Mouse (Mus musculus) intestine, postnatal 0 days (tissue): ENCODE results near the gene Jmjd7. TPM values are rescaled to one million over a fixed set of nuclear protein-coding genes. Genes with fewer than 3 reads are reported as not detected.

Source experiments
- ATAC-seq: fragments of 200-750 bp; cut with Nextera tagmentation; 2 replicates; pipeline ENCODE4 v1.8.0; 2017; ENCODE audit warnings: mild to moderate bottlenecking, moderate TSS enrichment, moderate library complexity
- H3K27ac ChIP-seq: fragments of 300-500 bp; sonication (generic); 2 replicates; pipeline ENCODE4 v1.5.1; 2014; ENCODE audit warnings: mild to moderate bottlenecking, low read depth, low read length, moderate library complexity
- H3K27me3 ChIP-seq: fragments of 300-500 bp; sonication (generic); replicated peaks from 2 replicates; pipeline ENCODE4 v1.6.1; 2014; ENCODE audit warnings: low read length, mixed read lengths; ENCODE audit not compliant: control insufficient read depth, insufficient read depth
- H3K36me3 ChIP-seq: fragments of 300-500 bp; sonication (generic); 2 replicates; pipeline ENCODE4 v1.6.1; 2014; ENCODE audit warnings: mild to moderate bottlenecking, moderate library complexity; ENCODE audit not compliant: control insufficient read depth, insufficient read depth
- H3K4me1 ChIP-seq: fragments of 300-500 bp; sonication (generic); replicated peaks from 2 replicates; pipeline ENCODE4 v1.6.1; 2014; ENCODE audit warnings: antibody characterized with exemption, low read length, mixed read lengths; ENCODE audit not compliant: control insufficient read depth, insufficient read depth
- H3K4me2 ChIP-seq: fragments of 300-500 bp; sonication (generic); replicated peaks from 2 replicates; pipeline ENCODE4 v1.6.1; 2014; ENCODE audit warnings: low read depth, mild to moderate bottlenecking, moderate library complexity
- H3K4me3 ChIP-seq: fragments of 300-500 bp; sonication (generic); 2 replicates; pipeline ENCODE4 v1.5.1; 2014; ENCODE audit warnings: low read depth, low read length
- H3K9ac ChIP-seq: fragments of 300-500 bp; sonication (generic); 2 replicates; pipeline ENCODE4 v1.6.1; 2014; ENCODE audit warnings: mild to moderate bottlenecking, low read depth, low read length
- H3K9me3 ChIP-seq: fragments of 300-500 bp; sonication (generic); 2 replicates; pipeline ENCODE4 v1.6.1; 2016; ENCODE audit warnings: mixed run types; ENCODE audit not compliant: control insufficient read depth
- CTCF ChIP-seq: sonication (generic); IDR thresholded peaks from 2 replicates; pipeline ENCODE4 v1.5.1; 2016; ENCODE audit warnings: low read depth, mild to moderate bottlenecking, control low read depth, antibody characterized with exemption, moderate library complexity
- WGBS: fragments of 180-500 bp; shearing (Covaris S2); extraction: QIAGEN DNeasy Blood & Tissue Kit; methylation state at CpG from one replicate; pipeline ENCODE4 v1.1.7; 2014; 5-methylcytosine and 5-hydroxymethylcytosine counted together
- polyA plus RNA-seq: library from polyadenylated mRNA; unstranded; fragments of >200 nt; fragmentation: Nextera tagmentation; extraction: Ambion mirVana; gene quantifications from 2 replicates; pipeline ENCODE4 v1.2.1, GENCODE M21; 2015

Gene Jmjd7
- polyA plus RNA-seq, 1 experiment from 2014 or later, result 8.9 TPM

DNA sequence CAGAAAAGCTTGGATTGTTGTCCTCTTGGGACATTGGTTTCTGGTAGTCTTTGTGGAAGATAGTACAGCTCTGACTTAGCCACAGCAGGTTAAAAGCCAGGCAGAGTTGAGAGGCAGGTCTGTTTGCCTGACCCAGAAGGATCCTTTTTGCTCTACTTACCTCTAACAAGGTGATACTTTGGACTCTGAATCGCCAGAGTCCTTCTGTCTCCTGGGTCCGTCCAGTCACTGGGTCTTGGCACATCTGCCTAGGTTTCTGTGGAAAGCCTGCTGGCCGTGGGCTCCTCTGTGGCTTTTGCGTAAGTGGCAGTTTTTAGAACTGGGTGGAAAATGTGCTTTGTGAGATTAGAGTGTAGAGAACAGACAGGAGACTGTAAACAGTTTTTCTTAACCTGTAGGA is 38.3 kb upstream of the Jmjd7 start:
- 62% methylated on average over 4 of the region's 4 CpGs for WGBS
- ATAC-seq, result no peak
- peaks cover 4% of the 10 kb centered on the region; the same call in 1 of the 2 replicates for H3K4me1 ChIP-seq
- 0 out of 2 replicates have a peak overlapping the region, but pooled peaks have one; percentile 15 for H3K27ac ChIP-seq
- H3K4me2 ChIP-seq, result no peak overlapping the region
- H3K36me3 ChIP-seq, result no peaks in the 10 kb centered on the region
- TF ChIP-seq CTCF, result no peak
- no peaks in the 10 kb centered on the region for H3K9me3 ChIP-seq
- no peak overlapping the region for H3K9ac ChIP-seq
- no peaks in the 10 kb centered on the region for H3K27me3 ChIP-seq
- no peak overlapping the region for H3K4me3 ChIP-seq

GRCm38 (mm10) chr2:119990881-119991280 is 36.4 kb upstream of the Jmjd7 start:
- Histone ChIP-seq H3K4me3 (no peak overlapping the region), H3K36me3 (no peaks in the 10 kb centered on the region), H3K9ac (no peak overlapping the region), H3K4me1 (peaks cover 11% of the 10 kb centered on the region), H3K4me2 (no peak overlapping the region), H3K27me3 (no peaks in the 10 kb centered on the region), H3K9me3 (no peaks in the 10 kb centered on the region), H3K27ac (peak overlapping the region; percentile 2; the same call in 1 of the 2 replicates)
- TF ChIP-seq CTCF, result no peak
- ATAC-seq, result peak; percentile 32
- WGBS, result 57% methylated on average over 6 of the region's 6 CpGs

DNA sequence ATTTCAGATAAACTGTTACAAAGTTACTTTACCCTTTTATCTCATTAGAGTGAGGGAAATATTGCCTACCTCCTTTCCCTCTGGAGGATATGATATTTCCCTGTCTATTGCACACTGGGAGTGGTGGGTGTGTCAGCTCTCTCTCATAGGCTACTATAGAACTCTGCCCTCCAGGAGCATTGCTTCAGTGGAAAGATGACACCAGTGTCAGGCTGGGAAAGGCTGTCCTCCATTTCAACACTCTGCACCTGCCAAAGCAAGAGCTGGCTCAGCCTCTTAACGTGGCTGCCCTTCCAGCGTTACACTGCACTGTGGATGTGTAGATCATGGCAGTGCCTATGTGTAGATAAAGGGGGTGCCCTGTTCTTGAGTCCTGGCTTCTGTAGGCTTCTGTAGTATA is 34.9 kb upstream of the Jmjd7 start:
- H3K27me3 ChIP-seq, result no peaks in the 10 kb centered on the region
- 24% methylated on average over 2 of the region's 2 CpGs for WGBS
- H3K9ac ChIP-seq, result no peak overlapping the region
- H3K4me1 ChIP-seq, result peaks cover 11% of the 10 kb centered on the region
- no peak overlapping the region for H3K4me2 ChIP-seq
- no peak for TF ChIP-seq CTCF
- peak; percentile 84 for ATAC-seq
- no peaks in the 10 kb centered on the region for H3K36me3 ChIP-seq
- H3K27ac ChIP-seq, result peak overlapping the region; percentile 5; the same call in 1 of the 2 replicates
- H3K4me3 ChIP-seq, result no peak overlapping the region
- H3K9me3 ChIP-seq, result no peaks in the 10 kb centered on the region

DNA sequence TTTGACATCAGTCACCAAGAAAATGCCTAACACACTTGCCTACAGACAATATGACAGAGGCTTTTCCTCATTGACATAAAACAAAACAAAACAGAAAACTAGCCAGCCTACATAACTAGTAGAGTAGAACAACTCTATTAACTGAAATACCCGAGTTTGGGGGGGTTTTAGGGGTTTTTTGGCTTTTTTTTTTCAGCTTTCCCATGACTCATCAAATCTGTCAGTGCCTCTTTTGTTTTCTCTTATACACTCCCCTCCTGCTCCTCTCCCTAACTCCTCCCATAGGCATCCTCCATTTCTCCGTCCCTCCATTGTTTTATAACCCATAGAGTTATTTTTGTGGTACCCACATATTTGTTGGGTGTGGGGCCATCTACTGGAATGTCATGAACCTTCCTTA is 33.8 kb upstream of the Jmjd7 start:
- H3K4me1 ChIP-seq, result peaks cover 16% of the 10 kb centered on the region
- H3K27me3 ChIP-seq, result no peaks in the 10 kb centered on the region
- H3K9ac ChIP-seq, result no peak overlapping the region
- no peaks in the 10 kb centered on the region for H3K9me3 ChIP-seq
- ATAC-seq, result no peak
- no peak overlapping the region for H3K4me3 ChIP-seq
- 47% methylated on average over 2 of the region's 2 CpGs for WGBS
- H3K27ac ChIP-seq, result no peak overlapping the region
- no peak overlapping the region for H3K4me2 ChIP-seq
- no peaks in the 10 kb centered on the region for H3K36me3 ChIP-seq
- TF ChIP-seq CTCF, result no peak

DNA sequence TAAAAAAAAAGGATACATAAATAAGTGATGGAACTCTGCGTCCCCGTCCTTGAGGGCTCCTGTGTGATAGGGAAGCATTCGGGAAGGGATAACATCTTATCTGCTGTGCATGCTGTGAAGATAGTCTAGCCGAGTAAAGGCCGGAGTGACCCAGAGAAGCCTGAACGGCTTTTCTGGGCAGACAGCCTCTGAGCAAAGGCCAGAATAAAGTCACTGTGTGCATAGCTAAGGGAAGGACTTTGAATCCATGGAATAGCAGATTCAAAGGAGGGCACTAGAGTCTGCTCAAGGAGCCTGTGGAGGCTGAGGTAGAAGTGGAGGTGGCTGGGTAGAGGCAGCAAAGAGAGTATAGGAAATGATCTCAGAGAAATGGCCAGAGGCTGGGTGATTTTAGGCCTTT is 32.4 kb upstream of the Jmjd7 start:
- no peak for TF ChIP-seq CTCF
- Histone ChIP-seq H3K27ac (peak overlapping the region; percentile 75), H3K4me1 (peaks cover 16% of the 10 kb centered on the region), H3K4me3 (no peak overlapping the region), H3K9me3 (no peaks in the 10 kb centered on the region), H3K9ac (no peak overlapping the region), H3K4me2 (no peak overlapping the region), H3K27me3 (no peaks in the 10 kb centered on the region), H3K36me3 (no peaks in the 10 kb centered on the region)
- ATAC-seq, result no peak
- WGBS, result 51% methylated on average over 6 of the region's 6 CpGs

DNA sequence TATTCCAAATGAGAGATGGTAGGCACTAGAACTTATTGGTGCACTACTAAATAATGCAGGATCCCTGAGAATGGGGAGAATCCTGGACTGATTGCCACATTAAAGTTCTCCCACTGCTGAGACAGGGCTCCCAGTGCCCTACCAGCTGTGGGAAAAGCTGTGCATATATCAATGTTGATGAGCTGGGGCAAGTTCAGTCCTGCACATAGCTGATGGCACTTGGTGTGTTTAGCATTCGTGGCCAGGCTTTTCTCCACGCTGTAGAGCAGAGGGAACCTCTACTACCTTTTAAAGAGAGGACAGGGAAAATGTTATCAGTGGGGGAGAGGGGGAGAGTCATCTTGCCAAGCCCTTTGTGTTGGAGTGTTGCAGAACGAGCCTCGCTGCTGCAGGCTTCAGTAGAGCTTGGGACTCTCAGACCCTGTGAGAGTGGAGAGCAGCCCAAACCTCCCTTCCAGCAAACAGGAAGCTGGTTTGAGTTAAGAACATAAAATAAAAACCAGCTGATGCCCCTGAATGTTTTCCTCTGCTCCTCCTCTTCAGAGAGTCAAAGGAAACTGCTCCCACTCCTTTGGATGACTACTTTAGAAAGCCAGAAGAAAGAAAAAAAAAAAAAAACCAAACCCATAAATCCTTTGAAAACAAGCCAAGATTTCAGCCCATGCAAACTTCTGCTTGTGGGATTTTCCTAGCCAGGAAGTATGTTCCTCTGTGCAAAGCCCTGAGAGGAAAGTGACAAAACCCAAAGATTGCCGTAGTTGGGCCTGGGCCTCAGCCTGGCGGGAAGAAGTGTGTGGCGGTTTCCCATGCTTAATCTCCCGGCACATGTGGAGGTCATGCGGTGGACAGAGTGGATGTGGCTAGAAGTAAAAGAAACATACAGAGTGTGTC is 31.6 kb upstream of the Jmjd7 start:
- ATAC-seq, result no peak
- H3K27me3 ChIP-seq, result no peaks in the 10 kb centered on the region
- 0 out of 2 replicates have a peak, but pooled peaks cover 1% of the 10 kb centered on the region for H3K36me3 ChIP-seq
- H3K4me2 ChIP-seq, result no peak overlapping the region
- H3K9me3 ChIP-seq, result no peaks in the 10 kb centered on the region
- H3K4me3 ChIP-seq, result no peak overlapping the region
- H3K27ac ChIP-seq, result peak overlapping the region; percentile 75
- H3K9ac ChIP-seq, result 0 out of 2 replicates have a peak overlapping the region, but pooled peaks have one; percentile 11
- H3K4me1 ChIP-seq, result peaks cover 16% of the 10 kb centered on the region
- no peak for TF ChIP-seq CTCF
- WGBS, result 41% methylated on average over 9 of the region's 9 CpGs
